Comparison of ENCODE assay signal across 8 mouse cellular contexts in genomic region chr2:166729656-166730566, GRCm38 (mm10). TPM values are rescaled to one million over a fixed set of nuclear protein-coding genes. Genes with fewer than 3 reads are reported as not detected.
DNase-seq lines count a peak whose midpoint lies in the region; ATAC-seq and TF ChIP-seq lines count a peak whose summit lies in the region.

No protein-coding gene starts in this region.

- 34% methylated on average over 19 of the region's 19 CpGs for WGBS in heart, embryonic 15.5 days
- WGBS in kidney, postnatal 0 days: 29% methylated on average over 19 of the region's 19 CpGs
- 26% methylated on average over 19 of the region's 19 CpGs for WGBS in midbrain, embryonic 11.5 days

- H3K4me2 ChIP-seq in heart, embryonic 15.5 days: peak overlapping the region; percentile 29
- 0 out of 2 replicates have a peak overlapping the region, but pooled peaks have one; percentile 10 for H3K4me2 ChIP-seq in kidney, postnatal 0 days (ENCODE audit: low read length)
- H3K4me2 ChIP-seq in midbrain, embryonic 11.5 days: peak overlapping the region; percentile 23; the same call in 1 of the 2 replicates

- H3K36me3 ChIP-seq in heart, embryonic 15.5 days: no peaks in the 10 kb centered on the region
- no peaks in the 10 kb centered on the region for H3K36me3 ChIP-seq in kidney, postnatal 0 days (ENCODE audit: insufficient read depth, low read length)
- no peaks in the 10 kb centered on the region for H3K36me3 ChIP-seq in midbrain, embryonic 11.5 days (ENCODE audit: control insufficient read depth, insufficient read depth, low read length)

- no peaks in the 10 kb centered on the region for H3K9me3 ChIP-seq in heart, embryonic 15.5 days (replicated peaks)
- no peaks in the 10 kb centered on the region for H3K9me3 ChIP-seq in kidney, postnatal 0 days (replicated peaks; ENCODE audit: low read length)
- H3K9me3 ChIP-seq in midbrain, embryonic 11.5 days (ENCODE audit: control insufficient read depth, low read length): no peaks in the 10 kb centered on the region

- no peaks in the 10 kb centered on the region for H3K27me3 ChIP-seq in heart, embryonic 15.5 days
- no peaks in the 10 kb centered on the region for H3K27me3 ChIP-seq in kidney, postnatal 0 days (ENCODE audit: insufficient read depth, low read length)
- no peaks in the 10 kb centered on the region for H3K27me3 ChIP-seq in midbrain, embryonic 11.5 days (ENCODE audit: control insufficient read depth, insufficient read depth, low read length)

- no peak overlapping the region for H3K9ac ChIP-seq in heart, embryonic 15.5 days
- H3K9ac ChIP-seq in kidney, postnatal 0 days (ENCODE audit: low read depth, low read length): no peak overlapping the region
- H3K9ac ChIP-seq in midbrain, embryonic 11.5 days (ENCODE audit: low read length): peak overlapping the region; percentile 39

- peak; percentile 76 for DNase-seq in layer of hippocampus, adult 9-11 months
- DNase-seq in layer of hippocampus, adult 9-10 months (ENCODE audit: low spot score): no peak
- DNase-seq in kidney, postnatal 0 days (ENCODE audit: low spot score): peak; percentile 61
- peak; percentile 91 for DNase-seq in midbrain, embryonic 11.5 days (ENCODE audit: low spot score, missing footprints)
- DNase-seq in spleen, postnatal 36 days (ENCODE audit: low spot score in 2 of 2): no peak
- no peak for DNase-seq in cerebellum, postnatal 14 days

- H3K4me1 ChIP-seq in embryonic fibroblast, embryonic 13.5 days (ENCODE audit: control insufficient read depth, insufficient read depth, low read length): 0 out of 2 replicates have a peak, but pooled peaks cover 6% of the 10 kb centered on the region
- H3K4me1 ChIP-seq in heart, embryonic 15.5 days (replicated peaks): peaks cover 9% of the 10 kb centered on the region; the same call in 1 of the 2 replicates
- H3K4me1 ChIP-seq in kidney, postnatal 0 days (replicated peaks; ENCODE audit: insufficient read depth, low read length): no peaks in the 10 kb centered on the region
- H3K4me1 ChIP-seq in midbrain, embryonic 11.5 days (ENCODE audit: control insufficient read depth, insufficient read depth, low read length): peaks cover 16% of the 10 kb centered on the region

- no peak overlapping the region for H3K4me3 ChIP-seq in embryonic fibroblast, embryonic 13.5 days (ENCODE audit: insufficient read depth, low read length)
- H3K4me3 ChIP-seq in heart, embryonic 15.5 days: no peak overlapping the region
- no peak overlapping the region for H3K4me3 ChIP-seq in kidney, postnatal 0 days (replicated peaks; ENCODE audit: low read depth, low read length)
- no peak overlapping the region for H3K4me3 ChIP-seq in midbrain, embryonic 11.5 days (ENCODE audit: low read depth, low read length)

- ATAC-seq in heart, embryonic 15.5 days (replicated peaks; ENCODE audit: insufficient number of reproducible peaks, insufficient read depth, low FRiP score, low read depth): peak; percentile 44; the same call in 1 of the 2 replicates
- no peak; the same call in 1 of the 2 replicates for ATAC-seq in kidney, postnatal 0 days (replicated peaks; ENCODE audit: low FRiP score, low read depth)
- peak; percentile 79 for ATAC-seq in midbrain, embryonic 11.5 days (ENCODE audit: low FRiP score)

- no peak for TF ChIP-seq CTCF in embryonic fibroblast, embryonic 13.5 days (IDR thresholded peaks at IDR 0.05; ENCODE audit: borderline replicate concordance, insufficient read depth, low read length)
- no peak for TF ChIP-seq CTCF in kidney, postnatal 0 days (IDR thresholded peaks at IDR 0.05; ENCODE audit: low read depth)

- no peak for TF ChIP-seq POLR2A in embryonic fibroblast, embryonic 13.5 days (IDR thresholded peaks at IDR 0.05; ENCODE audit: low read depth, low read length)

- peak overlapping the region; percentile 54 for H3K27ac ChIP-seq in embryonic fibroblast, embryonic 13.5 days (ENCODE audit: insufficient read depth, low read length)
- H3K27ac ChIP-seq in heart, embryonic 15.5 days: peak overlapping the region; percentile 65
- H3K27ac ChIP-seq in kidney, postnatal 0 days: no peak overlapping the region; the same call in 1 of the 2 replicates
- H3K27ac ChIP-seq in midbrain, embryonic 11.5 days (ENCODE audit: low read depth, low read length): peak overlapping the region; percentile 75

RNA-seq across cellular contexts. Expression of gene Prex1, which starts 16.3 kb away (rescaled TPM):
- 2.2 and 2.9 TPM in 2 replicates for polyA plus RNA-seq in embryonic fibroblast, embryonic 13.5 days (2011; ENCODE audit: insufficient read length, low read depth, missing spikeins)
- 6.1 and 10.9 TPM in 2 replicates for polyA plus RNA-seq in heart, embryonic 15.5 days (2015; fragmentation: Nextera tagmentation; extraction: Ambion mirVana)
- polyA plus RNA-seq in kidney, postnatal 0 days (2015; fragmentation: Nextera tagmentation; extraction: Ambion mirVana): 9.6 and 9.8 TPM in 2 replicates
- polyA plus RNA-seq in midbrain, embryonic 11.5 days (2014; fragmentation: Nextera tagmentation; extraction: Ambion mirVana): 16.5 and 19.8 TPM in 2 replicates

Comparison
In these comparisons a context has a peak if more than half of its experiments do, and no peak if none do; other contexts are left out.
1. DNase-seq: peak in layer of hippocampus, adult 9-11 months (single experiment), kidney, postnatal 0 days (single experiment) and midbrain, embryonic 11.5 days (single experiment); none in layer of hippocampus, adult 9-10 months (single experiment), spleen, postnatal 36 days (0 of 2) and cerebellum, postnatal 14 days (0 of 2).
2. Peak in every context shown above with its lines, with median percentiles within 50 percentile points of each other: H3K4me2 ChIP-seq.